Mouse (Mus musculus) regulatory T cell (primary cell): ENCODE data around the gene Tmem156.

Experiments used
- in situ Hi-C: fragments of 300-600 bp; cut with MboI, MseI; formaldehyde crosslinking; loops from one replicate; pipeline ENCODE4 v1.15.1; 2025; ENCODE audit warnings: high pct_unique_total_duplicates

The Tmem156 gene

GRCm38 (mm10) chr5:65049880-65050279 is 42.1 kb downstream of the Tmem156 start:
- in situ Hi-C loops, result no loop called here

DNA sequence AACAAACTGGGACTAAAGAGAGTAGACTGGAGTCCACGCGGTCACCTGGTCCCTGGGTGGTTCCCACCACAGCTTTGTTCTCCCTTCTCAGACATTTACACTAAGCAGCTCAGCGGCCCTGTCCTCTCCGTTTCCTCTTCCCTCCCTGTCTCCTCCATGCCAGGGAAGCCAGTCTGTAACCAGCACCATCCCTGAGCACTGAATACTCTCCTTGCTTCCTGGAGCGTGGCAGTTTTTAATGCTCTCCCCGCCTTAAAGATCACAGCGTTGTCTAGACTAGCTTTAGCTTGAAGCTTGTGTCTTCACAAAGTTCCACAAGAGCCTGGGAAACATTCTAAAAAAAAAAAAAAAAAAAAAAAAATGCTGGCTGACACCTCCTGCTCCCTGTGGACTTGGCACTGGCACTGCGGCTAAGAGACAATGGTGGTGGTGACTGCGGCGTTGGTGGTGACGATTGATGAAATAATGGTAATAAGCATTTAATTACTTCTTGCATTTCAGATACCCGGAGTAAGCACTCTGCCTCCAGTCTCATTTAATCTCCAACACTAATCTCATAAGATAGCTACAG is 44.6 kb downstream of the Tmem156 start:
- in situ Hi-C loops, result no loop called here

DNA sequence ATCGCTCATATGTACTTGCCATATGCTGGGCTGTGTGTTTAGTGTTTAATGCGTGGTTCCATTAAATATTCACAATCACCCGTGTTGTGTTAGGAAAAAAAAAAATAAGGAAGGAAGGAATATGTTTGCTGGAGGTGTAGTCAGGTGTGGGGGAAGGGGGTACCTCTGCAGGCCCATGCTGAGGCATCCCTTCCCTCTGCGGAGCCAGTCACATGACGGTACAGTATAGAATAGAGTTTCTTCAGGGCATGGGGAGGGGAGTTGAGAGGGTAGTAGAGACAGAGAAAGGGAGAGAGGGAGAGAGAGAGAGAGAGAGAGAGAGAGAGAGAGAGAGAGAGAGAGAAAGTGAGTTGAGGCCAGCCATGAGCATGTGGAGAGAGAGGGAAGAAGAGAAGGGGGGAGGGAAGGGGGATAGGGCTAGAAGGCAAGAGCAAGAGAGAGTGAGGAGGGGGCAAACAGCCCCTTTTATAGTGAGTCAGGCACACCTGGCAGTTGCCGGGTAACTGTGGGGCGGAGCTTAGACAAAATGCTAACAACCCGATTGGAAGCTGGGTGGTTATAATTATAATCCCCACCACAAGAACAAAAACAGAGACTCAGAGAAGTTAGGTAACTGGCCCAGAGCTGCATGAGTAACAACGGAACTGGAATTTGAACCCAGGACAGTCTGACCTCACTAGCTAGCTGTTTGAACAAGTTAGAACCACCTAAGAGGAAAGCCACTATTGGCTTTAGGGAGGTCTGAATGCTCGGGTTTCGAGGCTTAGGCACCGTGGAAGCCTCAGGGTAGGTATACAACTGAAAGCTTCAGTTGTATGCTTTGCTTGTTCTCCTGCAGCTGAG is 45.3 kb downstream of the Tmem156 start:
- in situ Hi-C loops, result no loop called here

- in situ Hi-C loops, result no loop called here
Measured at GRCm38 (mm10) chr5:65045642-65046370, 46.1 kb downstream of the Tmem156 start.

DNA sequence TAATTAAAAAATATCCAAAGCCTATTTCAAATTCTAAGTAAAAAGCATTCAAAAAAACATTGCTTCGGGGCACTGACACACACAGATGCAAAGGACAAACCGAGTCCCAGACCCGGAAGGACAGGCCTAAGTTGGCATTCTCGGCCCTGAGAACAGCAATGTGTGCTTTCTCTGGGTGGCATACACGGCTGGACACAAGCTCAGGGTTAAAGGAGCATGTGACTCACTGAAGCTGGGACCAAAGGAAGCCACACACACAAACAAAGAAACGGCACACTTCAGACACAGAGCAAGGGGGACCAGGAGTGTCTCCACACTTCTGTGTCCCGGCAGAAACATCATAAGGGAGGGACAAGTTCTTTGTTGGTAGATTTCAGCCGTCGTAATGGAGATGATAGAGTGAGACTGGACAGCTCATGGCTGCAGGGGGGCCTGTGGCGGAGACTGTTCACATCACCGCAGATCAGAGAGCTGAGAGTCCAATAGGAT is 48.5 kb downstream of the Tmem156 start:
- in situ Hi-C loops, result loop anchor here (5.0 kb wide), 1 partner anchor 51 kb away; no protein-coding TSS in a partner anchor

DNA sequence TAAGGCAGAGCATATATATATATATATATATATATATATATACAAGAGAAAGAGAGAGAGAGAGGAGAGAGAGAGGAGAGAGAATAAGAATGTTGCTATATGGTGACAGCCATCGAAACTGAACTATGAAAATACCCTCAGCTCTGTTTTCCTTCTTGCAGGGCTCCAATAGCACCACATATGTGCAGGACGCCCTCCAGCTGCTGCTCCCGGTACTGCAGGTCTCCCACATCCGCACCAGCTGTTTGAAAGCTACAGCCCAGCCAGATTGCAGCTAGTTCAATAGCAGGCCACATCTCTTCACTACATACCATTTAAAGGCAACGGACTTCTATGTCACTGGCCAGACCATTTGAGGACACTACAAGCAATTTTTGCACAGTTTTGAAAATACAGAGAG is 51.5 kb downstream of the Tmem156 start:
- in situ Hi-C loops, result loop anchor here (5.0 kb wide), 1 partner anchor 48 kb away; no protein-coding TSS in a partner anchor

GRCm38 (mm10) chr5:65038811-65039571 is 52.9 kb downstream of the Tmem156 start:
- in situ Hi-C loops, result no loop called here

DNA sequence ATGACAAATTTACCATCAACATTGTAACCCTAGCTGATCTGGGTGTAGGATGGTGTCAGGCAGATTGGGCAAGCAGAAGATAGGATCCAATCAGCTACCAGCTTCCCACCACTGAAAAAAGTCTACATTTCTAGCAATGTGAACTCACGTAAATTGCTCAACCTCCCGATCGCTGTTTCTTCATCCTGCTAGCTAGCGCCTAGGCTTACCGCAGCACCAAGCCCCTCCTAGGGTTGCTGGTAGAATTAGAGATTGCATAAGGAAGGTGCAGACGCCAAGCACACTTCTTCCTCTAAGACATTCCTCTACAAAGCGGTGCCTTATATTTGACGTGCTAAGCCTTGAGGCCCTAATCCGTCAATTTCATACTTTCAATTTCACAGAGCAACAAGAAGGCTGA is 53.6 kb downstream of the Tmem156 start:
- in situ Hi-C loops, result no loop called here

DNA sequence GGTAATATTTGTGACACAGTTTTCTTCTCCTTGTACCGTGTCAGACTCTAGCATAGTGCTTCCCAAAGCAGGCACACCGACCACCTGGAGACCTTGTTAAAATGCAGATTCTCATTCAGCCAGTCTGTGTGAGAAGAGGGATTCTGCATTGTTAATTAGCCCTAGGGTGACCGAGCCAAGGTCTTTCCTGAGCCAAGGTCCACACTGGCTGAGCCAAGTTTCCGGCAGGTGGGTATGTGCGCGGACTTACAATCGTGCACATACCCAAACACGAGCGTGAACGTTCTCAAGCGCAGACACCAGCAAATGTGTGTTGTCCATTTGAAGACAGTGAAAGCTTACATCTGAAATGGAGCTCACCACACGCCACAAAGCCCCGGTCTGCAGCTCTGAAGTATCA is 55.3 kb downstream of the Tmem156 start:
- in situ Hi-C loops, result no loop called here

DNA sequence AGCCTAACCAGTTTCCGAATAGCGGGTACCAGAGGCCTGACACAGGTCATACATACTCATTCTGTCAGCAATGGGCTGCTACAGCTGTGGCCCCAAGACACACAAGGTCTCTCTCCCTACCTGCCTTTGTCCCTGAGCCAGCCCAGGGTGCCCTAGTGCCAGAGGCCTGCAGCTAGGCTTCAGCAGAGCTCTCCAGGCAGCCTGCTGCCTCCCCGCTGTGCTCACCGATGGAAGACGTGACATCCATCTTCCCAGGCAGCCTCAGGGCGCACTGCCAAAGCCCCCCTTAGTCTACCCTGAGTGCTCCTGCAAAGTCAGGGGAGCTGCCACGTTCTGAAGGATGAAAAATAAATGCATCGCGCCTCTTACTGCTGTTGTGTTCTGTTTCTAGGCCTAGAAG is 63.9 kb downstream of the Tmem156 start:
- in situ Hi-C loops, result no loop called here

DNA sequence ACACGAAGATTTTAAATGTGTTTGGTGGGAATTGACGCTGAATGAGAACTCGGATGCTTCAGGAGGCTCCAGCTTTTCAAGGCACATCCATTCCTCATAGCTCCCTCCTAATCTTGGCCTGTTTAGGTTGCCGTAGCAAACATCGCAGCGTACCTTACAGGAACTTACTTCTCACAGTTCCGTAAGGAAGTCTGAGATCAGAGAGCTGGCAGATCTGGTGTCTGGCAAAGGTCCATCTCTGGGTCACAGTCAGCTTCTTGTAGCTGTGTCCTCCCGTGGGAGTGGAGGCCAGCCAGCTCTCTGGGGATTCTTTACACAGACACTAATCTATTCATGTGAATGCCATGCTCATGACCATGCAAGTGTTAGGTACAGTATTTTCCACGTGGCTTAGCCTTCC is 65.2 kb downstream of the Tmem156 start:
- in situ Hi-C loops, result no loop called here

GRCm38 (mm10) chr5:65025916-65026315 is 66.0 kb downstream of the Tmem156 start:
- in situ Hi-C loops, result no loop called here

DNA sequence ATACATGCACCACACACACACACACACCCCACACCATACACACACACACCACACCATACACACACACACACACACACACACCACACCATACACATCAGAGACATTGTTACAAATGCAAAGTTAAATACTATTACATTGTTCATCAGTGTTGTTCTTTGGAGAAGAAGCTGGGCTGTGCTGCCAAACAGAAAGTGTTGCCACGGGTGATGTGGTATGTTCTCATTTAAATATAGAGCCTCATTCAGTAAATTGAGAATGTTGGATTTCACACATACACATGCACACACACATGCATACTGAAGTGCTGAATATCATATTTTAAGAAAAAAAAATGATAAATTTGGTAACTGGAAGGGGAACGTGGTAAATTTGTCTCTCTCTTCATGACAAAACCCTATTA is 67.3 kb downstream of the Tmem156 start:
- in situ Hi-C loops, result no loop called here

- in situ Hi-C loops, result no loop called here
Measured at GRCm38 (mm10) chr5:65022006-65022405, 69.9 kb downstream of the Tmem156 start.

- in situ Hi-C loops, result no loop called here
Measured at GRCm38 (mm10) chr5:65019823-65020222, 72.1 kb downstream of the Tmem156 start.

GRCm38 (mm10) chr5:65019109-65019508 is 72.8 kb downstream of the Tmem156 start:
- in situ Hi-C loops, result no loop called here

DNA sequence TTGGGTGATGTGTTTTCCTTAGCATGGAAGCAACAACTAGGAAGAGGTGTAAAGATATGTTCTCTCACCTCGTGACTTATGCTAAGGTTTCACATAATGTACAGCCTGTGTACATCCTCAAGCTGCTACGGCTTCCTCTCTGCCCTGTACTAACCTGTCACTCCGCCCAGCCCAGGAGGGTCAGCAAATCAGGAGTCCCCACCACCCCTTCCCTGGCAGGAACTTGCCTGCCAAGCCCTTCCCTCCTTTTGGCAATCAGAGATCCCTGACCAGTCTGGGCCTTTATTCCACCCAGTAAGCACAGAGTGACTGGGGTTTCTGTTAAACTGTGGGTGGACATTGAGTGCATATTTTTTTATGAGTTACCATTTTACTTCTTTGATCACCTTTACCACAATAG is 76.4 kb downstream of the Tmem156 start:
- in situ Hi-C loops, result no loop called here

- in situ Hi-C loops, result no loop called here
Measured at GRCm38 (mm10) chr5:65011901-65012573, 79.9 kb downstream of the Tmem156 start.

DNA sequence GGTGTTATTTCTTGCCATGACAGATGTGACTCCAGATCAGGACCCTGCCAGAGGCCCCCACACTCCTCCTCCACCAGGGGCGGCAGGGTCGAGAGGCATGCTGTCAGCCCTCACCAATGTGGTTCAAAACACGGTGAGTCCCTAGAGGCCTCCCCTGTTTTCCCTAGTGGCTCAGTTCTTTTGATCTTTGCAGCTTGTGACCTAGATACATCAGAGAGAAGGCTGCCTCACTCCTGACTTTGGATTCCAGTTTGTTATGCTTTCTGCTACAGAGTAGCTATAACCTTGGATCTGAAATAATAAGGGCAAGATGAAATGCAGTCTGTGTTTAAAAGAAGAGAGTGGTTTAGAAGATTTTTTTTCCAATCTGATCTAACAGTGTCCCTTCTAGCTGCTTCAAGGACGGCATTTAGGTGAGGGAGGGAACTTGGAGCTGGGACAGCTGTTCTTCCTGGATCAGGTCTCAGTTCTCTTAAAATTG is 85.9 kb downstream of the Tmem156 start:
- in situ Hi-C loops, result no loop called here

- in situ Hi-C loops, result no loop called here
Measured at GRCm38 (mm10) chr5:65005251-65005650, 86.7 kb downstream of the Tmem156 start.
